Mouse (Mus musculus): ENCODE measurements around the gene Tmem97.

- TF ChIP-seq CTCF (IDR thresholded peaks at IDR 0.05; ENCODE audit: control insufficient read depth, insufficient read depth, low read length): no peak
- TF ChIP-seq POLR2A (IDR thresholded peaks at IDR 0.05; ENCODE audit: borderline replicate concordance, control insufficient read depth, low read depth, low read length): no peak
Measured at GRCm38 (mm10) chr11:78536690-78537084, 13.9 kb downstream of the Tmem97 start.
